Mouse (Mus musculus): Measurements from ENCODE around the gene Rbm6.

The Rbm6 gene

GRCm38 (mm10) chr9:107759593-107759992 lies 113.4 kb downstream of the Rbm6 start:
- in situ Hi-C loops (cut with MboI, MseI): no loop called here

- in situ Hi-C loops (cut with MboI, MseI): no loop called here
Measured at GRCm38 (mm10) chr9:107750378-107750777, 122.7 kb downstream of the Rbm6 start.

- in situ Hi-C loops (cut with MboI, MseI): loop anchor here (10.0 kb wide), 2 partner anchors 797 to 873 kb away; no protein-coding TSS in a partner anchor
Measured at GRCm38 (mm10) chr9:107748063-107748462, 125.0 kb downstream of the Rbm6 start.

GRCm38 (mm10) chr9:107747310-107747709 lies 125.7 kb downstream of the Rbm6 start:
- in situ Hi-C loops (cut with MboI, MseI): loop anchor here (10.0 kb wide), 2 partner anchors 797 to 873 kb away; no protein-coding TSS in a partner anchor

- in situ Hi-C loops (cut with MboI, MseI): loop anchor here (10.0 kb wide), 2 partner anchors 798 to 872 kb away; no protein-coding TSS in a partner anchor
Measured at GRCm38 (mm10) chr9:107746679-107747078, 126.4 kb downstream of the Rbm6 start.

GRCm38 (mm10) chr9:107744061-107744460 lies 129.0 kb downstream of the Rbm6 start:
- in situ Hi-C loops (cut with MboI, MseI): loop anchor here (10.0 kb wide), 2 partner anchors 801 to 869 kb away; no protein-coding TSS in a partner anchor

GRCm38 (mm10) chr9:107738841-107739202 lies 134.2 kb downstream of the Rbm6 start:
- in situ Hi-C loops (cut with MboI, MseI): loop anchor here (5.0 kb wide), 1 partner anchor 52 kb away; no protein-coding TSS in a partner anchor

GRCm38 (mm10) chr9:107738020-107738840 lies 134.8 kb downstream of the Rbm6 start:
- in situ Hi-C loops (cut with MboI, MseI): loop anchor here (5.0 kb wide), 1 partner anchor 51 kb away; no protein-coding TSS in a partner anchor

GRCm38 (mm10) chr9:107736185-107736485 lies 136.9 kb downstream of the Rbm6 start:
- in situ Hi-C loops (cut with MboI, MseI): loop anchor here (5.0 kb wide), 1 partner anchor 49 kb away; no protein-coding TSS in a partner anchor

GRCm38 (mm10) chr9:107735356-107736184 lies 137.5 kb downstream of the Rbm6 start:
- in situ Hi-C loops (cut with MboI, MseI): loop anchor here (5.0 kb wide), 1 partner anchor 48 kb away; no protein-coding TSS in a partner anchor

- in situ Hi-C loops (cut with MboI, MseI): no loop called here
Measured at GRCm38 (mm10) chr9:107734567-107734971, 138.5 kb downstream of the Rbm6 start.

GRCm38 (mm10) chr9:107729709-107730108 lies 143.3 kb downstream of the Rbm6 start:
- in situ Hi-C loops (cut with MboI, MseI): no loop called here

- in situ Hi-C loops (cut with MboI, MseI): no loop called here
Measured at GRCm38 (mm10) chr9:107728919-107729670, 143.9 kb downstream of the Rbm6 start.

GRCm38 (mm10) chr9:107727041-107727440 lies 146.0 kb downstream of the Rbm6 start:
- in situ Hi-C loops (cut with MboI, MseI): no loop called here

- in situ Hi-C loops (cut with MboI, MseI): no loop called here
Measured at GRCm38 (mm10) chr9:107724796-107725195, 148.2 kb downstream of the Rbm6 start.

- in situ Hi-C loops (cut with MboI, MseI): no loop called here
Measured at GRCm38 (mm10) chr9:107723794-107724531, 149.1 kb downstream of the Rbm6 start.

All from regulatory T cell (primary cell).